Mouse (Mus musculus) lung, embryonic 14.5 days (tissue): ENCODE data around the gene Nek2. TPM values are rescaled to one million over a fixed set of nuclear protein-coding genes. Genes with fewer than 3 reads are reported as not detected.
A peak's percentile ranks its signal among the peaks of the same experiment; 100 is the strongest.

Source experiments
- ATAC-seq: fragments of 200-750 bp; cut with Nextera tagmentation; 2 replicates; pipeline ENCODE4 v1.8.0; 2017; ENCODE audit warnings: mild to moderate bottlenecking, moderate TSS enrichment, moderate library complexity; ENCODE audit not compliant: insufficient read depth
- DNase-seq: peaks from one replicate; pipeline ENCODE4 v3.0.0-alpha.2; 2015
- H3K27ac ChIP-seq: fragments of 300-500 bp; sonication (generic); 2 replicates; pipeline ENCODE4 v1.5.1; 2014; ENCODE audit warnings: low read depth, mild to moderate bottlenecking, moderate library complexity
- H3K27me3 ChIP-seq: fragments of 300-500 bp; sonication (generic); 2 replicates; pipeline ENCODE4 v1.6.1; 2014; ENCODE audit warnings: low read length, control low read depth; ENCODE audit not compliant: insufficient read depth
- H3K36me3 ChIP-seq: fragments of 300-500 bp; sonication (generic); 2 replicates; pipeline ENCODE4 v1.6.1; 2014; ENCODE audit warnings: control low read depth; ENCODE audit not compliant: insufficient read depth
- H3K4me1 ChIP-seq: fragments of 300-500 bp; sonication (generic); 2 replicates; pipeline ENCODE4 v1.6.1; 2014; ENCODE audit warnings: antibody characterized with exemption, control low read depth; ENCODE audit not compliant: insufficient read depth
- H3K4me2 ChIP-seq: fragments of 300-500 bp; sonication (generic); 2 replicates; pipeline ENCODE4 v1.6.1; 2014; ENCODE audit warnings: mild to moderate bottlenecking
- H3K4me3 ChIP-seq: fragments of 300-500 bp; sonication (generic); 2 replicates; pipeline ENCODE4 v1.5.1; 2014; ENCODE audit warnings: low read depth, low read length
- H3K9ac ChIP-seq: fragments of 300-500 bp; sonication (generic); 2 replicates; pipeline ENCODE4 v1.6.1; 2014
- H3K9me3 ChIP-seq: fragments of 300-500 bp; sonication (generic); 2 replicates; pipeline ENCODE4 v1.6.1; 2016; ENCODE audit warnings: low read depth, low read length, control low read depth
- CTCF ChIP-seq: IDR thresholded peaks from 2 replicates; pipeline ENCODE4 v1.5.1; 2016; ENCODE audit warnings: antibody characterized with exemption, low read depth
- WGBS: fragments of 180-500 bp; shearing (Covaris S2); extraction: QIAGEN DNeasy Blood & Tissue Kit; methylation state at CpG from one replicate; pipeline ENCODE4 v1.1.7; 2014; 5-methylcytosine and 5-hydroxymethylcytosine counted together
- polyA plus RNA-seq: library from polyadenylated mRNA; unstranded; fragments of >200 nt; fragmentation: Nextera tagmentation; extraction: Ambion mirVana; gene quantifications from 2 replicates; pipeline ENCODE4 v1.2.1, GENCODE M21; 2014

Gene Nek2
- 43.7 and 46.8 TPM in 2 replicates for polyA plus RNA-seq

DNA sequence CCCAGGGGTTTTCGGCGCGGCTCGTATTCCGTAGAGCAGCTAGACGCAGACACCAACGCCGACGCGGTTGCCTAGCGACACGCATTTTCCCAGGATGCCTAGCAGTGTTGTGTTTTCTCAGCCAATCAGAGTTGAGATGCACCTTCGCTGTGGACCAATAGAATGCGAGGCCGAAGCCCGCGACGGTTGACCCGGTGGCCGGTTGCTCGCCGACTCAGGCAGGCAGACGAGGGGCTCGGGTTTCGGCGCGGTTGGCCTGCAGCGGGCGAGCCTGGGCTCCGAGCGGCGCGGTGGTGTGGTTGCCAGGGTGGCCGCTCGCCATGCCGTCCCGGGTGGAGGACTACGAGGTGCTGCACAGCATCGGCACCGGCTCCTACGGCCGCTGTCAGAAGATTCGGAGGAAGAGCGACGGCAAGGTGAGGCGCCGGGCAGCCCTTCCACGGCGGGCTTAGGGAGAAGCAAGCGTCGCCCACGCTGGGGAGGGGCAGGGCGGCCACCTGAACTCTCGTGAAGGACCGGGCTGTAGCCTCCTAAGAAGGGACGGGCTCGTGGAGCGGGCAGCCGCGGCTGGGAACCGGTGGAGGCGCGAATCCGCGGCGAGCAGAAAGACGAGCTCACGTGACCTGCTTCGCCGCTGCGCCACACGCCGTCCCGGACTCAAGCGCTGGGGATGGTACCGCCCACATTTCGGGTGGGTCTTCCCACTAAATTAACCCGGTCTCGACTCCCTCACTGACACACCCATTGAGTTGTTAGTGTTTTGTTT is at the start of gene Nek2:
Gene Nek2, plus strand, starts transcription at position 119 of the 766 bp plus-strand sequence.
- H3K4me1 ChIP-seq = peaks cover 7% of the 10 kb centered on the region
- peaks cover 36% of the 10 kb centered on the region for H3K36me3 ChIP-seq
- TF ChIP-seq CTCF = no peak
- H3K27me3 ChIP-seq = no peaks in the 10 kb centered on the region
- H3K4me3 ChIP-seq = peak within 1 kb of the TSS; percentile 78
- ATAC-seq (peak; percentile 94), DNase-seq (peak; percentile 99)
- peak within 1 kb of the TSS; percentile 92 for H3K27ac ChIP-seq
- H3K9ac ChIP-seq = peak within 1 kb of the TSS; percentile 78
- H3K4me2 ChIP-seq = peak within 1 kb of the TSS; percentile 67
- H3K9me3 ChIP-seq = no peaks in the 10 kb centered on the region
- WGBS = 0% methylated on average over 78 of the region's 79 CpGs

DNA sequence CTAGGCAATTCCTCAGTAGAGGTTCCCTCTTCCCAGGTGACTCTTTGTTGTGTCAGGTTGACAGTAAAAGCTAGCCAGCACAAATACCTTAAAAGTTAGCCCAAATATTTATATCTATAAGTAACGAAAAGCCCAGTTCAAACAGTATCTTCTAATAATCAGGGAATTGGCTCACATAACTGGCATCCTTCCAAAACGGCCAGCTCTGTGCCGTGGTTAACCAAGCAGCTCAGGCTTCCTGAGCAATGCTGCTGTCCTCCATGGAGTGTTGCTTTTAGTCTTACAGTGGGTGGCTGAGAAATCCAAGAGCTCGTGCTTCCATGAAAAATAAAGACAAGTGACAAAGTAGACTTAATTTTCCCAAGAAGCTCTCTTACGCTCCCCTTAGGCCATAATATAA is 47.1 kb upstream of the Nek2 start:
- Histone ChIP-seq H3K9me3 (no peaks in the 10 kb centered on the region), H3K27ac (no peak overlapping the region), H3K4me3 (no peak overlapping the region), H3K4me2 (no peak overlapping the region), H3K27me3 (no peaks in the 10 kb centered on the region), H3K36me3 (peaks cover 43% of the 10 kb centered on the region), H3K9ac (no peak overlapping the region), H3K4me1 (no peaks in the 10 kb centered on the region)
- DNase-seq = peak; percentile 71
- no peak for ATAC-seq
- no peak for TF ChIP-seq CTCF
- 55% methylated on average over 5 of the region's 5 CpGs for WGBS

DNA sequence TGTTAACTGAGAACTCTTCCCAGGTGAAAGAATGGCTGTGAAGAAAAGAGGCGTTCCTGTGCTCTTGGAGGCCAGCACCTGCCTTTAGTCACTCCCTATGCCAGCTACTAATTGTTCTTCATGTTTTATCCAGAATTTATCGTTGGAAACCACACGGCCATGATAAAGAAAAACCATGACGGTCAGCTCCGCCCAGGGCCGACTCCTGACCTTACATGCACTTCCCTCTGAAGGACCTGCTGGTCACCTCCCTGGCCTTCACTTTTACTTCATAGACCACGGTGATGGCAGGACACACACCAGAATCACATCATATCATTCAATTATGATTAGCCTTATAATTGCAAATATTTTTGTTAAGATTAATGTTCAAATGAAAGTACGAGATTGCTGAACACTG is 46.1 kb upstream of the Nek2 start:
- WGBS = 71% methylated on average over 8 of the region's 8 CpGs
- ATAC-seq = no peak
- no peak overlapping the region for H3K27ac ChIP-seq

DNA sequence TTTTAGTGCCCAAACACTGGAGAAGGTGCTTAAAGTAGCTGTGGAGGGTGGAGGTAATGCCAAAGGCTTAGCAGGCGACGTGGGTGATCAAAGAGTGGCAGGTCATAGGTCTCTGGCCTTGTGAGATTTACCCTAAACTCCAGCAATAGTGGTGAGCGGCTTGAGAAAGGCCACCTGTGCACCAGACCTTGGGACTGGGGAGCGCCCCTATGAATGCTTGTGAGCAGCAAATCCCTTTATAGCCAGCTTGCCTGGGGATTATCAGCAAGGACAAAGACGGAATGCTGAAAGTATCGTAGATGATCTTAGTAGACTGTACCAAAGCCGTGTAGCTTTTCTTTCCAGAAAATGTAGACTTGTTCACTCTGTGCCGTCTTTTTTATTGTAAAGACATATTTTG is 43.7 kb upstream of the Nek2 start:
- H3K9me3 ChIP-seq = no peaks in the 10 kb centered on the region
- 58% methylated on average over 8 of the region's 8 CpGs for WGBS
- no peak overlapping the region for H3K27ac ChIP-seq
- H3K27me3 ChIP-seq = no peaks in the 10 kb centered on the region
- H3K4me3 ChIP-seq = no peak overlapping the region
- H3K36me3 ChIP-seq = peaks cover 64% of the 10 kb centered on the region
- H3K9ac ChIP-seq = no peak overlapping the region
- ATAC-seq = no peak
- H3K4me1 ChIP-seq = no peaks in the 10 kb centered on the region
- H3K4me2 ChIP-seq = no peak overlapping the region
- no peak for DNase-seq
- TF ChIP-seq CTCF = no peak

More for the DNA sequence above, 46.1 kb upstream of the Nek2 start:
- DNase-seq = no peak
- TF ChIP-seq CTCF = no peak
- no peak overlapping the region for H3K4me3 ChIP-seq
- H3K36me3 ChIP-seq = peaks cover 52% of the 10 kb centered on the region
- H3K9me3 ChIP-seq = no peaks in the 10 kb centered on the region
- H3K9ac ChIP-seq = no peak overlapping the region
- no peaks in the 10 kb centered on the region for H3K27me3 ChIP-seq
- no peaks in the 10 kb centered on the region for H3K4me1 ChIP-seq
- H3K4me2 ChIP-seq = no peak overlapping the region

DNA sequence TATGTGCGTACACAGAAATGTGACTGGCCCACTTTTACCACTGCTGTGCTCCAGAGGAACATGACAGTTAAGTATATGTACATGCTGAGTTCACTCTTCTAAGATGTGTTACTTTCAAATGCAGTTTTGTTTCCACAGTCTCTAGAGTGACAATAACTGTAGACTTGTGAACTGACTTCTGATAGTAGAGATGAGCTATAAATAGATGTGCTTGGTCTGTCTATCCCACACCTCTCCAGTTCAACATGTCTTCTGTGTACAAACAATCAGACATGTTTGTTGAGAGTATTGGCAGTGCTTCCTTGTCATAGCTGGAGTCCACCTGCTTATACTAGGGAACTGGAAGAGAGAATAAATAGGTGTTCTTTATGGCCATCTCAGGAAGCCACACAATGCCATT is 40.8 kb upstream of the Nek2 start:
- Histone ChIP-seq H3K9me3 (no peaks in the 10 kb centered on the region), H3K27ac (no peak overlapping the region), H3K36me3 (peaks cover 46% of the 10 kb centered on the region), H3K9ac (no peak overlapping the region), H3K27me3 (no peaks in the 10 kb centered on the region), H3K4me2 (no peak overlapping the region), H3K4me1 (0 out of 2 replicates have a peak, but pooled peaks cover under 1% of the 10 kb centered on the region), H3K4me3 (no peak overlapping the region)
- 98% methylated on average over 1 of the region's 1 CpGs for WGBS
- TF ChIP-seq CTCF = no peak
- DNase-seq (no peak), ATAC-seq (no peak)

DNA sequence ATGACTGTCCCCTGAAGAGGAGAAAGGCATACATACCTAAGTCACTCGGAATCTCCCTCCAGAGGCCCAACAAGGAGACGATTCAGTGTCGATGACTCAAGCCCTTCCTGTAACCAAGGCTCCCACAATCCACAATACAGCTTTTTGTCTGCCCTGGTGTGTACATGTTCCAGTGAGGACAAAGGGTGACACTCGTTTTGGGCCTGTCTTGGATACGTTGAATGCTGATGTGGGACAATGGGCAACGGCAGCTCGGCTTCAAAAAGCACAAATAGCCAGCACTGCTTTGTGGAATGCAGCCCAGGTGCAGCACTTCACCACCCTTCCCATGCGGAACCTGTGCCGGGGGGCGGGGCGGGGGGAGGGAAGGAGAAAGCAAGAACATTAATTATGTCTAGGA is 36.1 kb upstream of the Nek2 start:
- DNase-seq = peak; percentile 34
- 62% methylated on average over 11 of the region's 11 CpGs for WGBS

DNA sequence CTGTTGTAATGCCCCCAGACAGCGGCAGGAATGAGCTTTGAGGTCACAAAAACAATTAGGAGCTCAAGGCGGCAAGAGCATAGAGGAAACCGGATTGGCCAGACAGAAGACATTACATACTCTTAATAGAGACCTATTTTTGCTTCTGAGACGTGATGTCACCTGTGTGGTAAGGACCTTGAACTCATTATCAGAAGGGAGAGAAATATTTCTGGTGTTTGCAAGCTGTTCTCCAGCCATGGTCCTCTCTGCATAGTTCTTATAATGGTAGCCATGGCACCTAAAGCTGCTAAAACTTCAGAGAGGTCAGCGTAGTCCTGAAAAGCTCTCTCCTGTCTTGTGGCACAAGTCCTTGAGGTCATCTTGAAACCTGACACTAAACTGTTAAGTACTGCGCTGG is 35.0 kb upstream of the Nek2 start:
- Histone ChIP-seq H3K27me3 (no peaks in the 10 kb centered on the region), H3K9ac (no peak overlapping the region), H3K4me3 (no peak overlapping the region), H3K4me1 (peaks cover 4% of the 10 kb centered on the region), H3K4me2 (no peak overlapping the region), H3K9me3 (no peaks in the 10 kb centered on the region), H3K36me3 (0 out of 2 replicates have a peak, but pooled peaks cover 1% of the 10 kb centered on the region), H3K27ac (no peak overlapping the region)
- 55% methylated on average over 6 of the region's 6 CpGs for WGBS
- no peak for TF ChIP-seq CTCF
- ATAC-seq = no peak
- DNase-seq = no peak

More for the DNA sequence above, 36.1 kb upstream of the Nek2 start:
- Histone ChIP-seq H3K9ac (no peak overlapping the region), H3K27me3 (no peaks in the 10 kb centered on the region), H3K4me1 (peaks cover 4% of the 10 kb centered on the region), H3K27ac (peak overlapping the region; percentile 74; the same call in 1 of the 2 replicates), H3K4me2 (no peak overlapping the region), H3K4me3 (no peak overlapping the region), H3K36me3 (peaks cover 13% of the 10 kb centered on the region; the same call in 1 of the 2 replicates), H3K9me3 (no peaks in the 10 kb centered on the region)
- no peak for TF ChIP-seq CTCF
- ATAC-seq = peak; percentile 62
